Mouse (Mus musculus) hindbrain, postnatal 0 days (tissue): ENCODE measurements around the gene Mtmr12. TPM values are rescaled to one million over a fixed set of nuclear protein-coding genes. Genes with fewer than 3 reads are reported as not detected.

ENCODE experiments used
- ATAC-seq: fragments of 200-750 bp; cut with Nextera tagmentation; 2 replicates; pipeline ENCODE4 v1.8.0; 2017; ENCODE audit warnings: mild to moderate bottlenecking, moderate TSS enrichment, moderate library complexity
- DNase-seq: peaks from one replicate; pipeline ENCODE4 v3.0.0-alpha.2; 2015; ENCODE audit warnings: low spot score
- H3K27ac ChIP-seq: fragments of 300-500 bp; sonication (generic); 2 replicates; pipeline ENCODE4 v1.5.1; 2014; ENCODE audit warnings: mild to moderate bottlenecking
- H3K27me3 ChIP-seq: fragments of 300-500 bp; sonication (generic); 2 replicates; pipeline ENCODE4 v1.6.1; 2014; ENCODE audit warnings: low read length, mixed read lengths; ENCODE audit not compliant: insufficient read depth
- H3K36me3 ChIP-seq: fragments of 300-500 bp; sonication (generic); 2 replicates; pipeline ENCODE4 v1.6.1; 2014; ENCODE audit warnings: low read length, mixed read lengths; ENCODE audit not compliant: insufficient read depth
- H3K4me1 ChIP-seq: fragments of 300-500 bp; sonication (generic); 2 replicates; pipeline ENCODE4 v1.6.1; 2014; ENCODE audit warnings: antibody characterized with exemption, low read length, mixed read lengths; ENCODE audit not compliant: insufficient read depth
- H3K4me2 ChIP-seq: fragments of 300-500 bp; sonication (generic); 2 replicates; pipeline ENCODE4 v1.6.1; 2014; ENCODE audit warnings: low read depth, mild to moderate bottlenecking, low read length, moderate library complexity, mixed read lengths
- H3K4me3 ChIP-seq: fragments of 300-500 bp; sonication (generic); 2 replicates; pipeline ENCODE4 v1.5.1; 2014; ENCODE audit warnings: low read length
- H3K9ac ChIP-seq: fragments of 300-500 bp; sonication (generic); replicated peaks from 2 replicates; pipeline ENCODE4 v1.6.1; 2014; ENCODE audit warnings: mild to moderate bottlenecking, low read length, moderate library complexity, mixed read lengths
- H3K9me3 ChIP-seq: fragments of 300-500 bp; sonication (generic); 2 replicates; pipeline ENCODE4 v1.6.1; 2016; ENCODE audit warnings: low read length, mixed read lengths
- CTCF ChIP-seq: IDR thresholded peaks from 2 replicates; pipeline ENCODE4 v1.5.1; 2016; ENCODE audit warnings: antibody characterized with exemption, control low read depth, low read depth
- WGBS: fragments of 180-500 bp; shearing (Covaris S2); extraction: QIAGEN DNeasy Blood & Tissue Kit; methylation state at CpG from one replicate; pipeline ENCODE4 v1.1.7; 2014; 5-methylcytosine and 5-hydroxymethylcytosine counted together
- polyA plus RNA-seq: library from polyadenylated mRNA; unstranded; fragments of >200 nt; fragmentation: Nextera tagmentation; extraction: Ambion mirVana; gene quantifications from 2 replicates; pipeline ENCODE4 v1.2.1, GENCODE M21; 2015
- total RNA-seq: library from RNA; depleted of rRNA; stranded (reverse); fragments of >200 nt; gene quantifications from 2 replicates; pipeline ENCODE4 v1.2.3, GENCODE M21; 2014

Gene Mtmr12
- total and polyA plus RNA-seq, 2 experiments from 2014 or later: 5.7 to 12.6 TPM

DNA sequence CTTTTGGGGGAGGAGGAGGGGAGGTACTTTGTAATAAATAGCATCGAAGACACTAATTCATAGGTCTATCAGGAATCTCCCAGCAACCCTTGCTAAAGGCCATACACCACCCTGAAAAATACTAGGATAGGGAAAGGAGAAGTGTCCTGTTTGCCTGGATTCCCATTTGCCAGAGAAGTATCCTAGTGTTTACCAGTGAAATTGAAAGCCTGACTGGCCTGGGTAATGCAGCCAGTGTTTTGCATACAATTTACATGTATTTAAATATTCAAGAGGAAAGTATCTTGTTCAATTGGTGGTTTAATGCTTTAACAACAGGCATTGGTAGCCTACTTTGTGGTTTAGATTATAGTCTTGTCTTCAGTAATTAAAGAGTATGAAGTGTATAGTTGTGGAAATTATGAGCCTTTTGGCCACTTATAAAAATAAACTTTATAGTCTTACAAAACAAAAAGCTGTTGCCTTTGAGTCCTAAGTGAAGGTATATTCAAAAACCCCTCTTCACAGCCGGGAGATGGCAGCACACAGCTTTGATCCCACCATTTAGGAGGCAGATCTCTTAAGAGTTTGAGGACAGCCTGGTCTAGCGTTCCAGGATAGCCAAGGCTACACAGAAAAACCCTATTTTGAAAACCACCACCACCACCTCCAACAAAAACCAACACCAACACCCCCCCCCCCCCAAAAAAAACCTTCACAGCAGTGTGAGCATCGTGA lies 69.4 kb downstream of the Mtmr12 start:
- ATAC-seq: no peak
- TF ChIP-seq CTCF: 0 out of 2 replicates have a peak, but pooled peaks have one; percentile 20
- 60% methylated on average over 4 of the region's 4 CpGs for whole genome bisulfite sequencing

DNA sequence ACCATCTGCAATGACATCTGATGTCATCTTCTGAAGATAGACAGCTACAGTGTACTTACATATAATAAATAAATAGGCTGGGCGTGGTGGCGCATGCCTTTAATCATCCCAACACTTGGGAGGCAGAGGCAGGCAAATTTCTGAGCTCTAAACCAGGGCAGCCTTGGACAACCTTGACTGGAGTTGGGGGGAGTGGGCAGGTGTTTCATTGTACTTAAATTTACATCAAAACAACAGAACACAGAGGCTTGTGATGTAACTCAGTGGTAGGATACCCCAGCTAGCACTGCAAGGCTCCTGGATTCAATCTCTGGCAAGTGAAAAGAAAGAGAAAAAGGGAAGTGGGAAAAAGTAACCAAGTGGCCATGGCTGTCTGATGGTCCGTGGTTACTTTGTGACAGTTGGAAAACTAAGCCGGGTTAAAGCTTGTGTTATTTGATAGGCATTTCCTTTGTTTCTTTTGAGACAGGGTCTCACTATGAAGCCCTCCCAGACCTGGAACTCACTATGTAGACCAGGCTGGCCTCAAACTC lies 70.3 kb downstream of the Mtmr12 start:
- 81% methylated on average over 4 of the region's 4 CpGs for WGBS
- DNase-seq (no peak), ATAC-seq (no peak)
- no peak for TF ChIP-seq CTCF
- no peak overlapping the region for H3K4me2 ChIP-seq
- H3K27me3 ChIP-seq: no peaks in the 10 kb centered on the region
- no peaks in the 10 kb centered on the region for H3K9me3 ChIP-seq
- peaks cover 11% of the 10 kb centered on the region for H3K36me3 ChIP-seq
- no peaks in the 10 kb centered on the region for H3K4me1 ChIP-seq
- H3K4me3 ChIP-seq: no peak overlapping the region
- H3K27ac ChIP-seq: no peak overlapping the region
- H3K9ac ChIP-seq: no peak overlapping the region

More for the DNA sequence above, 69.4 kb downstream of the Mtmr12 start:
- Histone ChIP-seq H3K27ac (no peak overlapping the region), H3K4me1 (no peaks in the 10 kb centered on the region), H3K9ac (no peak overlapping the region), H3K36me3 (peaks cover 18% of the 10 kb centered on the region), H3K4me3 (no peak overlapping the region), H3K9me3 (no peaks in the 10 kb centered on the region), H3K27me3 (no peaks in the 10 kb centered on the region), H3K4me2 (no peak overlapping the region)
- peak; percentile 10 for DNase-seq

DNA sequence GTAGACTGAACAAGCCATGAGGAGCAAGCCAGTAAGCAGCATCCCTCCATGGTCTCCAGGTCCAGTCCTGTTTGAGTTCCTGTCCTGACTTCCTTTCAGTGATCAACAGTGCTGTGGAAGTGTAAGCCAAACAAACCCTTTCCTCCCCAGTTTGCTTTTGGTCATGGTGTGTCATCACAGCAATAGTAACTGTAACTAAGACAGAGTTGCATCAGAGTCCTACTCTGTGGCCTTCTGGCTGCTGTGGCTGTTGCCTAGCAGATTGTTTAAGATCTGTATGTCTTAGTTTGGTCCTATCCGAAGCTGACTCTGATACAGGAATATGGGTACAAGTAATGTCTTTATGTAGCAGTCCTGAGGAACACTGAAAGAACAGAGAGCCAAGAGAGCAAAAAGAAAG lies 75.0 kb downstream of the Mtmr12 start:
- ATAC-seq (no peak), DNase-seq (no peak)
- Histone ChIP-seq H3K4me3 (no peak overlapping the region), H3K4me2 (no peak overlapping the region), H3K27me3 (no peaks in the 10 kb centered on the region), H3K27ac (no peak overlapping the region), H3K36me3 (no peaks in the 10 kb centered on the region), H3K4me1 (no peaks in the 10 kb centered on the region), H3K9me3 (no peaks in the 10 kb centered on the region), H3K9ac (no peak overlapping the region)
- WGBS: 97% methylated on average over 1 of the region's 1 CpGs
- no peak for TF ChIP-seq CTCF

DNA sequence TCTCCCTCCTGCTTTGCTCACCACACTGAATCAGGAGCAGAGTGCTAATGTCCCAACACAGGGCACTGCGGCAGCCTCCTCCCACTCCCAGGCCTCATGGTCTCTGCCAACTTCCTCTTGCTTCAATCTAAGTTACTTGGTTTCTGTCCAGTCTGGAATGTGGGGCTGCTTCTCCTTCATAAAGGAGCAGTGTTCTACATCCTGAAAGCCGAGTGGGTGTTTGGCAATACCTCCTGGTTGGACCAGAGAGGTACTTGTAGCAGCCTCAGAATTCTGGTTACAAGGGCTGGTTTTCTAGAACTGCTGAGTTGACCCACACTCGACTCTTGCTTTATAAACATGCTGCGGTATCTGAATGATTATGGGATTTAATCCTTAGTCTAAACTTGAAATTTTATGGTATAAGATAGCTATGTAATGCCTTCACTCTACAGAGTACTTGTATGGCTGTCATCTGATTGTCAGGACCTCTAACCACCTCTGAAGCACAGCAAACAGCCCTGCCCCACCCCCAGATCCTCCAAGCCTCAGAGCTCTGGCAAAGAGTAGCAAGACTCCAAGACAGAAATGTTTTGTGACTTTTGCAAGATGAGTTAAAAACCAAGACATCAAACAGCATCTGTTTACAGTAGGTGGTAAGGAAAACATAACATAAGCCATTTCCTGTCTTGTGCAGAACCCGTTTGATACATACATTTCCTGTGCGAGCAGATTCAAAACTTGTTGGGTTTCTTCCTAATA lies 80.1 kb downstream of the Mtmr12 start:
- ATAC-seq (peak; percentile 84), DNase-seq (peak; percentile 47)
- Histone ChIP-seq H3K27me3 (no peaks in the 10 kb centered on the region), H3K9ac (no peak overlapping the region), H3K4me1 (no peaks in the 10 kb centered on the region), H3K27ac (peak overlapping the region; percentile 7; the same call in 1 of the 2 replicates), H3K9me3 (no peaks in the 10 kb centered on the region), H3K4me2 (no peak overlapping the region), H3K4me3 (no peak overlapping the region), H3K36me3 (no peaks in the 10 kb centered on the region)
- TF ChIP-seq CTCF: no peak
- WGBS: 68% methylated on average over 6 of the region's 6 CpGs

DNA sequence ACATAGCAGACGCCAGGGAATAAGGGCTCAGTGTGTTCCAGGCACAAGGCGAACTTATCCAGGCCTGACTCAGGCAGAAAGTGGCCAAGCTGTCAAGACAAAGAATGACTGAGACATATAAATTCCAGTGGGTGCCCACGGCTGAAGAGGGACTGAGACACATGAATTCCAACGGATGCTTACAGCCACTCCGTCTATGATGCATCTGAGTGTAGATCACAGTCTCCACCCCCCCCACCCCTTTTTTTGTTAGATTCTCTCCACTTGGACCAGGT lies 80.6 kb downstream of the Mtmr12 start:
- ATAC-seq (no peak), DNase-seq (no peak)
- Histone ChIP-seq H3K27ac (peak overlapping the region; percentile 7; the same call in 1 of the 2 replicates), H3K4me1 (no peaks in the 10 kb centered on the region), H3K4me2 (no peak overlapping the region), H3K9ac (no peak overlapping the region), H3K27me3 (no peaks in the 10 kb centered on the region), H3K9me3 (no peaks in the 10 kb centered on the region), H3K36me3 (no peaks in the 10 kb centered on the region), H3K4me3 (no peak overlapping the region)
- TF ChIP-seq CTCF: no peak
- 78% methylated on average over 5 of the region's 5 CpGs for WGBS

DNA sequence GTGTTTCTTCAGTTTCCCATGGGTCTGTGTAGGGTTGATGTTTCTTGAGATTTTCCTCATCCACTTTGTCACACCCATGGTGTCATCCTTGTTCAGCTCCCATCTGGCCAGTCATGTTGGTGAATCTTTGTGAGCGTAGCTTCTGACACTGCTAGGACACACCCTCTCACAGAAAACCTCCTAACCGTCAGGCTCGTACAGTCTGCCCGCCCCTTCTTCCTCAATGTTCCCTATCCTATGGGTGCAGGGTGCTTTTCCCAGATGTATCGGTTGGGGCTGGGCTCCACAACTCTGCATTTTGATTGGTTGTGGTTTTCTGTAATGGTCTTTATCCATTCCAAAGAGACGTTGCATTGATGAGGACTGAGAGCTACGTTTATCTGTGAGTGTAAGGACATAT lies 85.5 kb downstream of the Mtmr12 start:
- H3K9me3 ChIP-seq: no peaks in the 10 kb centered on the region
- no peaks in the 10 kb centered on the region for H3K36me3 ChIP-seq
- no peak for ATAC-seq
- WGBS: 89% methylated on average over 7 of the region's 7 CpGs
- H3K4me1 ChIP-seq: no peaks in the 10 kb centered on the region
- DNase-seq: no peak
- H3K4me2 ChIP-seq: no peak overlapping the region
- H3K4me3 ChIP-seq: no peak overlapping the region
- H3K9ac ChIP-seq: no peak overlapping the region
- TF ChIP-seq CTCF: no peak
- H3K27ac ChIP-seq: no peak overlapping the region
- no peaks in the 10 kb centered on the region for H3K27me3 ChIP-seq

DNA sequence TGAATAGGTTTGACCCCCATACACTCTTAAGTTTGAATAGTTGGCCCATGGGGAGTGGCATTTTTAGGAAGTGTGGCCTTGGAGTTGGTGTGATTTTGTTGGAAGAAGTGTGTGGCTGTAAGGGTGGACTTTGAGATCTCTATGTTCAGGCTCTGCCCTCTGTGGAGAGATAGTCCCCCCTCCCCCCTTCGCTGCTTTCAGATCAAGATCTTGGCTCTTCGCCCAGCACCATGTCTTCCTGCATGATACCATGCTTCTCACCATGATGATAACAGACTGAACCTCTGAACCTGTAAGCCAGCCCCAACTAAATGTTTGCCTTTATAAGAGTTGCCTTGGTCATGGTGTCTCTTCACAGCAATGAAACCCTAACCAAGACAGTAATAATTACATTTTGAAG lies 86.9 kb downstream of the Mtmr12 start:
- no peak for ATAC-seq
- H3K9ac ChIP-seq: no peak overlapping the region
- no peak overlapping the region for H3K27ac ChIP-seq
- H3K27me3 ChIP-seq: no peaks in the 10 kb centered on the region
- H3K4me1 ChIP-seq: no peaks in the 10 kb centered on the region
- no peak overlapping the region for H3K4me3 ChIP-seq
- no peak overlapping the region for H3K4me2 ChIP-seq
- H3K36me3 ChIP-seq: no peaks in the 10 kb centered on the region
- TF ChIP-seq CTCF: no peak
- 95% methylated on average over 2 of the region's 2 CpGs for WGBS
- DNase-seq: no peak
- no peaks in the 10 kb centered on the region for H3K9me3 ChIP-seq
